Mouse (Mus musculus) layer of hippocampus, adult 11-12 months (tissue): ENCODE results near the gene Gna15.

ENCODE experiments used
- DNase-seq: peaks from one replicate; pipeline ENCODE4 v3.0.0; 2022; ENCODE audit warnings: low spot score

Gene Gna15

GRCm38 (mm10) chr10:81553807-81554755 is 30.1 kb upstream of the Gna15 start:
- DNase-seq, result no peak

GRCm38 (mm10) chr10:81553232-81553631 is 29.2 kb upstream of the Gna15 start:
- no peak for DNase-seq

GRCm38 (mm10) chr10:81551597-81552102 is 27.6 kb upstream of the Gna15 start:
- peak; percentile 87 for DNase-seq

- no peak for DNase-seq
Observed at GRCm38 (mm10) chr10:81550257-81550656, 26.2 kb upstream of the Gna15 start.

- no peak for DNase-seq
Observed at GRCm38 (mm10) chr10:81548944-81549343, 24.9 kb upstream of the Gna15 start.

GRCm38 (mm10) chr10:81546788-81547571 is 23.0 kb upstream of the Gna15 start:
- no peak for DNase-seq

GRCm38 (mm10) chr10:81546332-81546731 is 22.3 kb upstream of the Gna15 start:
- no peak for DNase-seq

GRCm38 (mm10) chr10:81545161-81545747 is 21.2 kb upstream of the Gna15 start, which contains the start of gene Gna11:
Gene Gna11, minus strand, starts transcription at chr10:81545190.
- peak; percentile 100 for DNase-seq

- DNase-seq, result no peak
Observed at GRCm38 (mm10) chr10:81544296-81545160, 20.5 kb upstream of the Gna15 start.

- DNase-seq, result no peak
Observed at GRCm38 (mm10) chr10:81543633-81544032, 19.6 kb upstream of the Gna15 start.

GRCm38 (mm10) chr10:81542727-81543460 is 18.9 kb upstream of the Gna15 start:
- no peak for DNase-seq

GRCm38 (mm10) chr10:81541803-81542202 is 17.8 kb upstream of the Gna15 start:
- DNase-seq, result no peak

GRCm38 (mm10) chr10:81541363-81541762 is 17.3 kb upstream of the Gna15 start:
- DNase-seq, result no peak

GRCm38 (mm10) chr10:81538321-81539048 is 14.5 kb upstream of the Gna15 start:
- no peak for DNase-seq

GRCm38 (mm10) chr10:81537429-81537828 is 13.4 kb upstream of the Gna15 start:
- DNase-seq, result no peak

GRCm38 (mm10) chr10:81536734-81537133 is 12.7 kb upstream of the Gna15 start:
- no peak for DNase-seq

GRCm38 (mm10) chr10:81534826-81535225 is 10.8 kb upstream of the Gna15 start:
- DNase-seq, result no peak

GRCm38 (mm10) chr10:81526779-81527178 is 2.8 kb upstream of the Gna15 start:
- peak; percentile 78 for DNase-seq

GRCm38 (mm10) chr10:81525017-81525694 is 1.1 kb upstream of the Gna15 start:
- no peak for DNase-seq
